Mouse (Mus musculus): ENCODE data around the gene Grb2.

DNA sequence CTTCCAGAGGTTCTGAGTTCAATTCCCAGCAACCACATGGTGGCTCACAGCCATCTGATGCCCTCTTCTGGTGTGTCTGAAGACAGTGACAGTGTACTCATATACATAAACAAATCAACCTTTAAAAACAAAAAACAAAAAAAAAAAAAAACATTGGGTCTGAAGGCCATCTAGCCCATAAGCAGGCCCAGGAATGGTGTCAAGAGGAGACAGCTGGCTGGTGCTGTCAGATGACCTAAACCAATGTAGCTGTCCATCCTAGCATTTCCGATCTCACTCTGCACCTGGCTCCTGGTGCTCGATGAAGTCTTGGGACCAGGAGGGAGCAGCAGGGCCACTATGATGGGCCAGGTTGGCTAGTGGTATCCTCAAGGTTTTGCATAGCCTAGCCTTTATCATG lies 65.7 kb downstream of the Grb2 start:
- TF ChIP-seq TAL1 (IDR thresholded peaks at IDR 0.05; ENCODE audit: low read length) = no peak
- no peak for TF ChIP-seq GATA1 (IDR thresholded peaks at IDR 0.05; ENCODE audit: low read length)
